Mouse (Mus musculus) cortical plate, adult 2 months (tissue): ENCODE results near the gene Tsks. TPM values are rescaled to one million over a fixed set of nuclear protein-coding genes. Genes with fewer than 3 reads are reported as not detected.

Experiments
- H3K27ac ChIP-seq: fragments of 200-500 bp; 2 replicates; pipeline ENCODE4 v1.5.1; 2012; ENCODE audit warnings: low read length, control low read depth, inconsistent platforms; ENCODE audit not compliant: insufficient read depth
- H3K4me1 ChIP-seq: fragments of 200-500 bp; 2 replicates; pipeline ENCODE4 v1.6.1; 2011; ENCODE audit warnings: low read length; ENCODE audit not compliant: control insufficient read depth, insufficient read depth
- H3K4me3 ChIP-seq: fragments of 200-500 bp; 2 replicates; pipeline ENCODE4 v1.5.1; 2011; ENCODE audit warnings: mild to moderate bottlenecking, low read length, control low read depth; ENCODE audit not compliant: insufficient read depth
- CTCF ChIP-seq: fragments of 200-500 bp; IDR thresholded peaks from 2 replicates; pipeline ENCODE4 v1.5.1; 2011; ENCODE audit warnings: mild to moderate bottlenecking, control low read depth, low read length; ENCODE audit not compliant: insufficient read depth; ENCODE audit errors: extremely low read depth
- POLR2A ChIP-seq: fragments of 200-500 bp; IDR thresholded peaks from 2 replicates; pipeline ENCODE4 v1.6.1; 2011; ENCODE audit warnings: mild to moderate bottlenecking, low read length, control low read depth; ENCODE audit not compliant: insufficient read depth; ENCODE audit errors: extremely low read depth
- polyA plus RNA-seq: library from polyadenylated mRNA; depleted of rRNA; stranded (reverse); fragments of >200 nt; gene quantifications from 2 replicates; pipeline ENCODE4 v1.2.3, GENCODE M21; 2012; rRNA removed

The Tsks gene
- 1.5 and 2.0 TPM in 2 replicates for polyA plus RNA-seq

DNA sequence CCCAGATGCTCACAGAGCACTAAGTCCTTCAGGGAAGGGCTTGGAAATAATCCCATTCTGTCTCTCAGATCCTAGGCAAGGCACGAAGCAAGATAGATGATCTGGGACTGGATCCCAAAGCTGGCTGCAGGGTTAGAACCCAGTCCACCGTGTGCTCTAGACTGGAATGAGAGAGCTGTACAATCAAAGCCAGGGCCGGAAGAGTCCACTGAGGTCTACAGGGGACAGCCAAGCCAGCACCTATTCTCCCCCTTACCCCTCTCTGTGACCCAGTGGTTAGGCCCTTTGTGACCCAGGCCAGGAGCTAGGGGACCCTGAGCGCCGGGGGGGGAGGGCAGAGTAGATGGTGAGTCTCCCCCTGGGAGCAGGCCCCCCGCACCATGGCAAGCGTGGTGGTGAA lies at the start of gene Tsks:
TSS of gene Tsks (plus strand) at position 301 of the 400 bp plus-strand sequence.
- no peak within 1 kb of the TSS for H3K27ac ChIP-seq
- TF ChIP-seq CTCF (no peak), POLR2A (no peak)
- H3K4me3 ChIP-seq, result no peak within 1 kb of the TSS
- no peaks in the 10 kb centered on the region for H3K4me1 ChIP-seq

DNA sequence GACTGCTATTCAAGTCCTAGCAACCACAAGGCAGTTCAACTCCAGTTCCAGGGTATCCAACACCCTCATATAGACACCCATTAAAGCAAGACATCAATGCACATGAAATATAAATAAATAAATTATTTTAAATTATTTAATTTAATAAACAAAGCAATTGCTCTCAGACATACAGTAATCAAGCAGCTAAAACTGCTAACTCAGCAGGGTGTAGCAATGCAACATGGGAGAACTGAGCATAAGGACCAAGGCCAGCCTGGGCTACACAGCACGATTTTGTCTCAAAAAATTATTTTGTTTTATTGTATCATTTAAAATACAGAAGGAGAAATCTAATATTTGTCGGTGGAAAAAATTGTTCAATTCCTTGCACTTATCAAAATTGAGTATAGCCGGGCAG lies 48.8 kb upstream of the Tsks start:
- Histone ChIP-seq H3K27ac (no peak overlapping the region), H3K4me1 (peaks cover 7% of the 10 kb centered on the region), H3K4me3 (no peak overlapping the region)
- TF ChIP-seq POLR2A (no peak), CTCF (no peak)

DNA sequence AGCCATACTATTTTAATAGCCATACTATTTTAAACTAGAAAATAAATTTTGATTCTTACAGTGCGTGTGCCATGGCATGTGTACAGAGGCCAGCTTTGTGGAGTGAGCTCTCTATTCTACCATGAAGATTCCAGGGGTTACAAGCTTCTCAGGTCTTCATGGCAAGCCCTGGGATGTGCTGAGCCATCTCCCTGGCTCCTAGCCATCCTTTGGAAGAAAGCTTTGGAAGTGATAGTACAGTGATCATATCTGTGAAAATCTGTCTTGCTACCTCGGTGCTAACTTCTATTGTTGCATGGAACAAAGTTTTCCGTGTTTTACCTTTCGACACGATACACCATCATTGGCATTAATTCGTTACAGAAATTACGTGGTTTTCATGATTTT lies 47.8 kb upstream of the Tsks start:
- peak overlapping the region; percentile 91 for H3K27ac ChIP-seq
- H3K4me3 ChIP-seq, result peak overlapping the region; percentile 50
- peaks cover 7% of the 10 kb centered on the region for H3K4me1 ChIP-seq
- TF ChIP-seq CTCF (no peak), POLR2A (no peak)

DNA sequence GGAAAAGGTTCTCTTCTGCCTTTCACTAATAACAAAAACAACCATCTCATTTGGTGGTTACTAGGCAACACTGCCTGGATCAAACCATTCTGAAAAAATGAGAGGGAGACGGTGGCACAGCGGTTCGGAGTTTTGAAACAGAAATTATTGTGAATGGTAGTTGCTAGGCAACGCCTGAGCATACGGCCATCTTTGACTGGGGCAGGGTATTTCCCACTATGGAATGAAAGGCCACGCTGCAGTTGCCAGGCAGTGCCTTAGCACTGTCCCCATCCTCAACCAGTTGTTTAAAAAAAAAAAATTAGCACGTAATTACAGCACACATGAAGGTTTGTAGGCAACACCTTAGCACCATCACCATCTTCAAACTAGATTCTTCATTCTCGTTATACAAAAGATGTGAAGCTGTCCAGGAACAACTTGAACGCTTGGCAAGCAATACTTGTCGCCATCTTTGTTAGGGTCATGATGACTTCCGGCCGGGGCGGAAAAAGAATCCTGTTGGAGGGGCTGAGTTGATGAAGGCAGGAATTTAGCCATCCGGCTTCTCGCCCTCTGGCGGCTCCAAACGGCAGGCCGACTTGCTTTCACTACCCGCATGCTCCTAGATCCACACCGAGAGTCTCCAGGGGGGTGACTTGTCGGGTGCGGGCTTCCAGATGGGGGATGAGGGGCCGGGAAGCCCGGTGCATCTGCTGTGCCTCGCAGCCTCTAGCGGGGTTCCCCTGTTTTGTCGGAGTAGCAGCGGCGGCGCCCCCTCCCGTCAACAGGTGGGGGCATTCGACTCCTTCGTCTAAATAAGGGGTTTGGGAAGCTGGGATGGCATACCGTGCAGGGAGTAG lies 47.2 kb upstream of the Tsks start, which contains the start of gene Fuz:
TSS of gene Fuz (plus strand) at position 487 of the 842 bp plus-strand sequence.
- Histone ChIP-seq H3K27ac (peak within 1 kb of the TSS; percentile 91), H3K4me1 (peaks cover 4% of the 10 kb centered on the region), H3K4me3 (peak within 1 kb of the TSS; percentile 50)
- TF ChIP-seq CTCF (peak; percentile 42), POLR2A (peak; percentile 81; the same call in 1 of the 2 replicates)

DNA sequence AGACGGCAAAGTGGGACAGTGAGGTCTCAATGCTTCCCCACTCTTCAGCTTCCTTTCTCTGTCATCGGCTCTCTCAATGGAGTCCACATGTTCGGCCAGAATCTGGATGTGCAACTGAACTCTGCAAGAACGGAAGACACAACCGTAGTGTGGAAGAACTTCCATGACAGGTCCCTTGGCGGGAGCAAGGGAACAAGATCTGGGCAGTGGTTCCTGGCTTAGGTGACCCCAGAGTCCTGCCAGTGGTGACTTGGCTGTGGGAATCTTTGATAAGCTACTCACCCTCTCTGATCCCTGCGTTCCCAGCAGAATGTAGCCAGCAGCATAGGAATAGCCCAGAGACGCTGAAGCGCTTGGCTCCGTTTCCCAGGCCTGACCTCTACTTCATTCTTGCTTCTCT lies 46.5 kb upstream of the Tsks start:
- Histone ChIP-seq H3K4me1 (peaks cover 2% of the 10 kb centered on the region; the same call in 1 of the 2 replicates), H3K27ac (peak overlapping the region; percentile 65)

DNA sequence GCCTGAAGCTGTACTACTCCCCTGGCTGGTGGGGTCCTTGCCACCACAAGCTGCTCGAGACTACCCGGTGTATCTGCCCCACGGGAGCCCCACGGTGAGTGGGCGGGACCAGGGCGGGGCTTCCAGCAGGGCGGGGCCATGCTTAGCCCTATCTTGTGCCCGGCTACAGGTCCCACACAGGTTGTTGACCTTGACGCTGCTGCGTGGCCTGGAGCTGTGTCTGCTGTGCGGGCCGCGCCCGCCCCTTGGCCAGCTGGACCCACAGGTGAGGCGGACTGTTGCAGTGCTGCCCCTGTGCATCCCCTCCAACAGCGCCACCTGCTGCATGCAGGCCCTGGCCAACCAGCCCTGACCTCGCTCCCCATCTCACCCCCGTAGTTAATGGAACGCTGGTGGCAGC lies 44.4 kb upstream of the Tsks start:
- peaks cover 5% of the 10 kb centered on the region; the same call in 1 of the 2 replicates for H3K4me1 ChIP-seq
- no peak overlapping the region for H3K4me3 ChIP-seq
- no peak for TF ChIP-seq CTCF
- H3K27ac ChIP-seq, result no peak overlapping the region

More for the DNA sequence above, 46.5 kb upstream of the Tsks start:
- peak overlapping the region; percentile 50 for H3K4me3 ChIP-seq
- TF ChIP-seq CTCF (no peak), POLR2A (no peak)

DNA sequence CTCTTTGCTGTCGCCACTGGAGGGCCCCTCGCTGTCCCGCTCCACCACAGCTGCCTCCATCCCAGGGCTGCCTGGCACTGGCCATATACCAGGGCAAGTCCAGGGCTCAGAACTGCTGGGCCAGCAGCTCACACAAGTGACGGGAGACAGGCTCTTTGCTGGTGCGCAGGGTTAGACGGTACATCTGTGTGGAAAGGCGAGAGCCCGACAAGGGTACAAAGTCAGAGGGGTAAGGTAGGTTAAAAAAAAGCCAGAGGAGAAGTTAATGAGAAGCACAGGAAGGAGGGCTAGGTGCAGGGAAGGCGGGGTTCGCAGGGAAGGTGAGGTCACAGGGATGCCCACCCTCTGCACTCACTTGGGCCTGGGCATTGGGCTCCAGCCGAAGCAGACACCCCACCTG lies 42.4 kb upstream of the Tsks start:
- Histone ChIP-seq H3K4me1 (peaks cover 6% of the 10 kb centered on the region), H3K4me3 (peak overlapping the region; percentile 0; the same call in 1 of the 2 replicates), H3K27ac (0 out of 2 replicates have a peak overlapping the region, but pooled peaks have one; percentile 13)
- TF ChIP-seq CTCF (no peak), POLR2A (no peak)

DNA sequence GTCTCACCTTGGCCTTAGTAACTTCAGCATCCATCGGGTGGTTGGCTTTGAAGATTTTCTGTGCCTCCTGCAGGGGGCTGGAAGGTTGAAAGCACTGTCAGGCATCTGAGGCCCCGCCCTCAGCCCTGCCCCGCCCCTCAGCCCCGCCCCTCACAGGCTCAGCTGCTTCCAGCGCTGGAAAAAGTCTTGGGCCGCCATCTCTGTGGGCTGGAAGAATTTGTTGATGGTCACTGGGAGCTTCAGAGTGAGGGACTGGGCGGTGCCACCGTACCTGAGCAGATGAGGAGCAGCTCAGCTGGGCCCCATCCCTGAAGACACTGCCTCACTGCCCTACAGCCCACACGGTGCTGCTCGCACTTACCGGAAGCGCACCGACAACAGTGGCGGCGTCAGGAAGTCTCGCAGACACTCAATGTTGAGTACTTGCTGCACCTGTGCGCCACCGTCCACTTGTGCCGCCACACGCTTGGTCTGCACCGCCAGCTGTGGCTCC lies 41.7 kb upstream of the Tsks start:
- peak overlapping the region; percentile 25; the same call in 1 of the 2 replicates for H3K27ac ChIP-seq
- H3K4me3 ChIP-seq, result peak overlapping the region; percentile 4; the same call in 1 of the 2 replicates
- TF ChIP-seq POLR2A (peak; percentile 32; the same call in 1 of the 2 replicates), CTCF (no peak)
- peaks cover 6% of the 10 kb centered on the region for H3K4me1 ChIP-seq

DNA sequence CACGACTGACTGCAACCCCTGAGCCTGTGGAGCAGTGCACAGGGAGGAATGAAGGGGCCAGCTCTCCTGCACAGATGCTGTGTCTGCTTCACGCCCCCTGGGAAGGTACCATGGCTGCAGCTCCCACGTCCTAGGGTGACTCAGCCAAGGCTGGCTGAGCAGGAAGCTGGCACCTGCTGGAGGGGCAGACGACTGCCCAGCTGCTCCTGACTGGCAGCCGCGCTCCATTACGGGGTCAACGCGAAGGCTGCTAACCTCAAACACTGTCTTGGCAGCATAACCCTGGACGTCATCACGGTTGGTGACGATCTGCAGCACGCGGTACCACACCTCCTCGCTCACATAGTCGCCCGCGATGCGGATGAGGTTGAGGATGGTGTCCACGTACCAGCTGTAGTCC lies 37.6 kb upstream of the Tsks start:
- H3K4me1 ChIP-seq, result peaks cover 6% of the 10 kb centered on the region
- H3K27ac ChIP-seq, result peak overlapping the region; percentile 10; the same call in 1 of the 2 replicates
- TF ChIP-seq CTCF, result no peak
- TF ChIP-seq POLR2A, result 0 out of 2 replicates have a peak, but pooled peaks have one; percentile 14
- no peak overlapping the region for H3K4me3 ChIP-seq
